Mouse (Mus musculus) lung, embryonic 16.5 days (tissue): ENCODE measurements around the gene Poc1b. TPM values are rescaled to one million over a fixed set of nuclear protein-coding genes. Genes with fewer than 3 reads are reported as not detected.

Experiments
- ATAC-seq: fragments of 200-750 bp; cut with Nextera tagmentation; 2 replicates; pipeline ENCODE4 v1.8.0; 2017; ENCODE audit warnings: low read depth, mild to moderate bottlenecking, moderate library complexity
- H3K27ac ChIP-seq: fragments of 300-500 bp; sonication (generic); 2 replicates; pipeline ENCODE4 v1.5.1; 2014; ENCODE audit warnings: mild to moderate bottlenecking, control low read depth, low read length
- H3K27me3 ChIP-seq: fragments of 300-500 bp; sonication (generic); 2 replicates; pipeline ENCODE4 v1.6.1; 2014; ENCODE audit warnings: low read depth, low read length, mixed read lengths; ENCODE audit not compliant: control insufficient read depth, insufficient read depth
- H3K36me3 ChIP-seq: fragments of 300-500 bp; sonication (generic); 2 replicates; pipeline ENCODE4 v1.6.1; 2014; ENCODE audit warnings: low read length; ENCODE audit not compliant: control insufficient read depth, insufficient read depth
- H3K4me1 ChIP-seq: fragments of 300-500 bp; sonication (generic); replicated peaks from 2 replicates; pipeline ENCODE4 v1.6.1; 2014; ENCODE audit warnings: low read length, mixed read lengths; ENCODE audit not compliant: control insufficient read depth, insufficient read depth
- H3K4me2 ChIP-seq: fragments of 300-500 bp; sonication (generic); 2 replicates; pipeline ENCODE4 v1.6.1; 2014; ENCODE audit warnings: low read depth, low read length, control low read depth
- H3K4me3 ChIP-seq: fragments of 300-500 bp; sonication (generic); 2 replicates; pipeline ENCODE4 v1.5.1; 2014; ENCODE audit warnings: mild to moderate bottlenecking, low read length, control low read depth
- H3K9ac ChIP-seq: fragments of 300-500 bp; sonication (generic); 2 replicates; pipeline ENCODE4 v1.6.1; 2014; ENCODE audit warnings: low read length, control low read depth
- H3K9me3 ChIP-seq: fragments of 300-500 bp; sonication (generic); 2 replicates; pipeline ENCODE4 v1.6.1; 2016; ENCODE audit warnings: low read length; ENCODE audit not compliant: control insufficient read depth
- WGBS: fragments of 180-500 bp; shearing (Covaris S2); extraction: QIAGEN DNeasy Blood & Tissue Kit; methylation state at CpG from one replicate; pipeline ENCODE4 v1.1.7; 2014; 5-methylcytosine and 5-hydroxymethylcytosine counted together
- polyA plus RNA-seq: library from polyadenylated mRNA; unstranded; fragments of >200 nt; fragmentation: Nextera tagmentation; extraction: Ambion mirVana; gene quantifications from 2 replicates; pipeline ENCODE4 v1.2.1, GENCODE M21; 2015

Poc1b gene
- polyA plus RNA-seq, 1 experiment from 2014 or later, result 22.7 TPM

- Histone ChIP-seq H3K36me3 (no peaks in the 10 kb centered on the region), H3K9ac (no peak overlapping the region), H3K4me2 (no peak overlapping the region), H3K4me1 (no peaks in the 10 kb centered on the region), H3K27me3 (no peaks in the 10 kb centered on the region), H3K27ac (no peak overlapping the region), H3K9me3 (no peaks in the 10 kb centered on the region), H3K4me3 (no peak overlapping the region)
- 86% methylated on average over 21 of the region's 21 CpGs for WGBS
- no peak for ATAC-seq
These were observed 82.1 kb downstream of the Poc1b start for GRCm38 (mm10) chr10:99188656-99189603.

DNA sequence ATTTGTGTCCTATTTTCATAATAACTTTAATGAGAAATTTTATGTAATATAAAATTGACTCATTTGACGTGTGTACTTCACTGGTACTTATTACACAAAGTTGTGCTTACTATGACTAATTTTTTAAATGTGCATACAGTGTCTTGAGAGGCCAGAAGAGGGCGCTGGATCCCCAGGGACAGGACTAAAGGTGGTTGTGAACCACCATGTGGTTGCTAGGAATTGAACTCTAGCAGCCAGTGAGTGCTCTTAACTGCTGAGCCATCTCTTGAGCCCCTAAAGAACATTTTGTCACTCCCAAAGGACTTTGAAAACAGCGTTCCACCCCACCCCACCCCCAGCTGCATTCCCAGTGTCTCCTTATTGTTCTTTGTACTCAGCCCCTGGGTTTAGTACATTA, 84.0 kb downstream of the Poc1b start:
- whole genome bisulfite sequencing, result 39% methylated on average over 3 of the region's 3 CpGs
- Histone ChIP-seq H3K4me3 (no peak overlapping the region), H3K27me3 (no peaks in the 10 kb centered on the region), H3K4me2 (no peak overlapping the region), H3K9ac (no peak overlapping the region), H3K27ac (no peak overlapping the region), H3K9me3 (no peaks in the 10 kb centered on the region), H3K36me3 (no peaks in the 10 kb centered on the region), H3K4me1 (no peaks in the 10 kb centered on the region)
- ATAC-seq, result no peak

DNA sequence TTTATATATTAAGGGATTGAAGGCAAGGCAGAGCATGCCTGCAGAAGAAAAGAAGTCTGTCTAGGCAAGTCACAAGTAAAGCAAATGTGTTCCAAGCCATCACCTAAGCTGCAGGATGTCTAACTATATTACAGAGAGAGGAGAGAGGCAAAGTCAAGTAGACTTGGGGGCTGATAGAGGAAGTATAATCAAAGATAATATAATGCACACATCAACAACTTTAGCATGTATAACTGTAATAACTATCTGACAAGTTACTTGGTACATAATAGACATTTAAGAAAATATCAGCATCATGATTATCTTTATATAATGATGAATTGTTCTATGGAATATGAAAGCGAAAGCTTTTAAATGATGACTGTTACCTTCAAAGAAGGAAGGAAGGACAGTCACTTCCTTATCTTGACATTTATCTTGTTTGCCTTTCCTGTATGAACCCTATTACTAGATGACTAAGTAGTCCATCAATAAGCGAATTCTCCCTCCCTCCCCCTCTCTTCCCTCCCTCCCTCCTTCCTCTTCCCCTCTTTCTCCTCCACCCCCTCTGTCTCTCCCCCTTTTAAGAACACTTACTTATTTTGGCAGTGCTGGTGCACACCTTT, 87.7 kb downstream of the Poc1b start:
- H3K4me3 ChIP-seq, result no peak overlapping the region
- ATAC-seq, result no peak
- H3K9ac ChIP-seq, result no peak overlapping the region
- H3K4me1 ChIP-seq, result no peaks in the 10 kb centered on the region
- no peak overlapping the region for H3K4me2 ChIP-seq
- H3K36me3 ChIP-seq, result no peaks in the 10 kb centered on the region
- 60% methylated on average over 2 of the region's 2 CpGs for WGBS
- H3K27ac ChIP-seq, result no peak overlapping the region
- no peaks in the 10 kb centered on the region for H3K9me3 ChIP-seq
- no peaks in the 10 kb centered on the region for H3K27me3 ChIP-seq

GRCm38 (mm10) chr10:99196556-99196955, 89.7 kb downstream of the Poc1b start:
- ATAC-seq, result no peak
- Histone ChIP-seq H3K9me3 (no peaks in the 10 kb centered on the region), H3K36me3 (no peaks in the 10 kb centered on the region), H3K27me3 (no peaks in the 10 kb centered on the region), H3K4me3 (no peak overlapping the region), H3K4me1 (0 out of 2 replicates have a peak, but pooled peaks cover 2% of the 10 kb centered on the region), H3K9ac (no peak overlapping the region), H3K4me2 (no peak overlapping the region), H3K27ac (no peak overlapping the region)
- WGBS, result 73% methylated on average over 13 of the region's 13 CpGs

GRCm38 (mm10) chr10:99197125-99197524, 90.3 kb downstream of the Poc1b start:
- Histone ChIP-seq H3K4me1 (peaks cover 6% of the 10 kb centered on the region), H3K36me3 (no peaks in the 10 kb centered on the region), H3K9ac (no peak overlapping the region), H3K4me2 (no peak overlapping the region), H3K27me3 (no peaks in the 10 kb centered on the region), H3K27ac (no peak overlapping the region), H3K9me3 (no peaks in the 10 kb centered on the region), H3K4me3 (no peak overlapping the region)
- no peak for ATAC-seq
- 85% methylated on average over 8 of the region's 8 CpGs for WGBS

- H3K4me2 ChIP-seq, result no peak overlapping the region
- WGBS, result 59% methylated on average over 9 of the region's 9 CpGs
- ATAC-seq, result no peak
- H3K4me1 ChIP-seq, result peaks cover 10% of the 10 kb centered on the region
- H3K4me3 ChIP-seq, result no peak overlapping the region
- no peak overlapping the region for H3K27ac ChIP-seq
- H3K27me3 ChIP-seq, result no peaks in the 10 kb centered on the region
- no peak overlapping the region for H3K9ac ChIP-seq
- no peaks in the 10 kb centered on the region for H3K36me3 ChIP-seq
- H3K9me3 ChIP-seq, result no peaks in the 10 kb centered on the region
These were observed 90.9 kb downstream of the Poc1b start for GRCm38 (mm10) chr10:99197607-99198305.

- Histone ChIP-seq H3K36me3 (no peaks in the 10 kb centered on the region), H3K27me3 (no peaks in the 10 kb centered on the region), H3K9me3 (no peaks in the 10 kb centered on the region), H3K4me2 (no peak overlapping the region), H3K27ac (no peak overlapping the region), H3K4me1 (peaks cover 10% of the 10 kb centered on the region), H3K9ac (no peak overlapping the region), H3K4me3 (no peak overlapping the region)
- WGBS, result 89% methylated on average over 9 of the region's 9 CpGs
- no peak for ATAC-seq
These were observed 92.1 kb downstream of the Poc1b start for GRCm38 (mm10) chr10:99198946-99199345.

- no peak overlapping the region for H3K4me2 ChIP-seq
- H3K27me3 ChIP-seq, result no peaks in the 10 kb centered on the region
- no peak overlapping the region for H3K4me3 ChIP-seq
- H3K9ac ChIP-seq, result no peak overlapping the region
- WGBS, result 69% methylated on average over 5 of the region's 5 CpGs
- no peaks in the 10 kb centered on the region for H3K36me3 ChIP-seq
- H3K9me3 ChIP-seq, result no peaks in the 10 kb centered on the region
- H3K27ac ChIP-seq, result peak overlapping the region; percentile 1; the same call in 1 of the 2 replicates
- no peak for ATAC-seq
- H3K4me1 ChIP-seq, result peaks cover 12% of the 10 kb centered on the region
These were observed 94.1 kb downstream of the Poc1b start for GRCm38 (mm10) chr10:99200944-99201343.

- H3K27me3 ChIP-seq, result no peaks in the 10 kb centered on the region
- no peaks in the 10 kb centered on the region for H3K36me3 ChIP-seq
- H3K9me3 ChIP-seq, result no peaks in the 10 kb centered on the region
- H3K27ac ChIP-seq, result no peak overlapping the region
- H3K4me3 ChIP-seq, result no peak overlapping the region
- ATAC-seq, result no peak
- no peak overlapping the region for H3K4me2 ChIP-seq
- H3K4me1 ChIP-seq, result peaks cover 12% of the 10 kb centered on the region
- 6% methylated on average over 1 of the region's 1 CpGs for WGBS
- H3K9ac ChIP-seq, result no peak overlapping the region
These were observed 95.0 kb downstream of the Poc1b start for GRCm38 (mm10) chr10:99201786-99202185.
